Mouse (Mus musculus) embryo, embryonic 11 days (tissue): Measurements from ENCODE around the gene Bcl9.
A peak's percentile ranks its signal among the peaks of the same experiment; 100 is the strongest.

Experiments
- DNase-seq: peaks from one replicate; pipeline ENCODE4 v3.0.0-alpha.2; 2015

Bcl9 gene

GRCm38 (mm10) chr3:97230631-97231404, 66.9 kb downstream of the Bcl9 start:
- DNase-seq = no peak

GRCm38 (mm10) chr3:97228457-97228856, 69.3 kb downstream of the Bcl9 start:
- DNase-seq = no peak

DNA sequence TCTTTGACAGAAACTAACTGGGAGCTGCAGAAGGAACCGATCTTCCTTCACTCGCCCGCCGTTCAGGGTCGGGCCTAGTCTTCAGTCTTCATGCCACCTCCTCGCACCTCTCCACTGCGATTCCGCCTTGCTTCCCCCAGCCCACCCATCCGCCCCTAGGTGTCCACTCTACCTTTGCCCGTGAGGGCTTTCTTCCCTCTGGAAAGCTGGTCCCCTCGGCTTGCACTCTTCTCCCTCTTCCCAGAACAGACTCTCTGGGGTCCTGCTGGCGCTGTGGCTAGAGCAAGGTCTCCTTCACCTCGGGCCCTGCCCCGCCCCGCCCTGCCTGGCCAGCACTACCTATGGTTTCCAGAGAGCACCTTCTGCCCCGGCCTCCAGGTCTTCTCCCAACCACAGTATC, 69.7 kb downstream of the Bcl9 start:
- no peak for DNase-seq

- DNase-seq = peak; percentile 98
Measured at GRCm38 (mm10) chr3:97227259-97228005, 70.3 kb downstream of the Bcl9 start.

DNA sequence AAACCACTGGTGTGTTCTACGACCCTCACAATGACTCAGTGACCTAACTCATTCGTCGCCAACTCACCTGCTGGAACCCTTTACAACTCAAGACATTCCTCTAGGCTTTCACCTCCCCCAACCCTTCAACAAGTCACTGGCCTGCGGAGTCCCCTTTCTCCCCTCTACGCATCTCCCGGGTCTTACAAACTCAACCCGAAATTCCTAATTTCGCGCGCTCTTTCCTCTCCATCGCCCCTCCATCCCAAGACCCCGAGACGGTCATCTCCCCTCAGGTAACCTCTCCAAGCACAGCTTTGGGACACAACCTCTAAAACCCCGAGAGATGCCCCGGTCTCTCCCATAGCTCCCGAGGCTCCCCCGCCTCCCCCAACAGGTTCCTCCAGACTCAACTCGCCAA, 71.0 kb downstream of the Bcl9 start:
- no peak for DNase-seq

GRCm38 (mm10) chr3:97225231-97225630, 72.5 kb downstream of the Bcl9 start:
- no peak for DNase-seq

DNA sequence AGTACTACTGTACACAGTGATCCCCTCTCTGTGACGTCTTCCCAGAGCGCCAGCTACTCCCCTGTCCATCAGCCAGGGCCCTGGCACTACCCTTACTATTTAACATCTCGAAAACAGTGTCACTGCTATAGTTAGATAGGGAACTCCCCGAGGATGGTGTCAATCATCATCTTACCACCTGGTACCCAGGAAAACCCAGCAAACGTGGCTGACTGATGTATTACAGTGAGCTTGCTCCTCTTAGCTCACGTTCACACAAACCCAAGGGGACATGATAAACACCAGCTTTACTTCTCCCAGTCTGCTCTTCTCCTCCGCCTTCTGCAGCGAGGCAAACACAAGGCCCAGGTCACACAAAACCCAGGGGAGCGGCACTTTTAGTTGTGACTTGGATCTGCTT, 74.5 kb downstream of the Bcl9 start:
- DNase-seq = no peak

GRCm38 (mm10) chr3:97215526-97215925, 82.2 kb downstream of the Bcl9 start:
- no peak for DNase-seq

DNA sequence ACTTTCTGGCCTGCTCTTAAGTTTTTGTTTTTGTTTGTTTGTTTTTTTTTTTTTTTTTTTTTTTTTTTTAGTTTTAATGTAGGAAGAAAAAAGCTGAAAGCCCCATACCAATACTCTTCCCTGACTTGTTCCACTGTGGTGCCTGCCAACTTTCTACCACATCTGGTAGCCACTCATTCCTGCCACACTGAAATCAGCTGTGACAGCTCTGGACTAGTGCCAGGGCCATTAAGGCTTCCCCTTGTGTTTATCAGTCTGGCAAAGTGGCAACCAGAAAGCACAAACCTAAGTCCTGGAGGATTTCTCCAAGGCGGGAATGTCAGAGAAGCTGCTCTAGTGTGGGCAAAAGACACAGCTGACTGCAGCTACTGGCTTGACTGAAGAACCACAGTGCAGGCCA, 83.3 kb downstream of the Bcl9 start:
- DNase-seq = no peak

DNA sequence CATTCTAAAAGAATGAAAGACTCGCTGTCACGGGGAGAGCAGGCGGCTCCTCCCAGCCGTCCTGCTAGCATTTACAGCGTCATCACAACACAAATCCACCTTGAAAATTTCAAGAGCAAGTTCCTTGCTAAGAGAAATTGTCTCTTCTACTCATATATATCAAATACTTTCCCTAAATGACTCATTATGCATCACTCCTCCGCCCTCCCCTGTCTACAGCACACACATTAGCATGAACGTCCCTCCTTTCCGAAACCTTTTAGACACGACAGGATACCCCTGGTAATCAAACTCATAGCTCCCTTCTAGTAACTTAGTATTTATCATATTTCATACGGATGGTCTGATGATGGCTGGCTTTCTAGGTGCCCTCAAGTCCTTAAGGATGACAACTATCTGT, 83.8 kb downstream of the Bcl9 start:
- no peak for DNase-seq

GRCm38 (mm10) chr3:97211177-97211576, 86.5 kb downstream of the Bcl9 start:
- no peak for DNase-seq

GRCm38 (mm10) chr3:97209351-97209750, 88.4 kb downstream of the Bcl9 start:
- no peak for DNase-seq

DNA sequence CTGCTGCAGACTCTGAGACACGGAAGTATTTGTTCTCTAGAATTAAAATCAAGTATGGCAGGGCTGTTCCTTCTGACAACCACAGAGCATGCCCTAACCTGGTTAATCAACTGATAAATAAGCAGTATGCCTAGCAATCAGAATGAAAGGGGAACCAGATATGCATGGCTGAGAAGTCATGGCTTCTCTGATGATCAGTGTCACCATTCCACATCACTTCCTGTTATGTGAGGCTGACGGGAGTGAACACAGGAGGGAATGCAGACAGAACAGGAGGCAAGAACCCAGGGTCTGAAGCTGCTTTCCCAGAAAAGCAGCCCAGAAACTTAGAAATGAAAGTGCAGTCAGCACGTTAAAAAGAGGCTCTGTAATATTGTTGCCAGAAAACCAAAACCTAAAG, 91.2 kb downstream of the Bcl9 start:
- no peak for DNase-seq

DNA sequence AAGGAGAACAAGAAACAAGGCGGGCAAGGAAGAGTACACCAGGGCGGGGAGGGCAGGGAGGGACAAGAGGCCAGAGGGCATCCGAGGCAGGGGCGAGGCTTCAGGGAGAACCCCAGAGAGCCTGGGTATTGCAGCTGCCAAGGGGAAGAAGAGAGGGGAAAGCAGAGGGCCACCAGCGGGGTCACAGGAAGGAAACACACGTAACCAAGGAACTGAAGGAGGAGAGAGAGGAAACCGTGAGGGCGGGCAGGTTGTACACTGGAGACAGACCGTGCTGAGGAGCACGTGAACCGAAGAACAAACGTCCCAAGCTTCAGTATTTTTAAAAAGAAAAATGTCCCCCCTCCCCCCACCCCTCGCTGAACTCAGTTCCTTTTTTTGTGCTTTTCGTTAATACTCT, 93.8 kb downstream of the Bcl9 start:
- no peak for DNase-seq

DNA sequence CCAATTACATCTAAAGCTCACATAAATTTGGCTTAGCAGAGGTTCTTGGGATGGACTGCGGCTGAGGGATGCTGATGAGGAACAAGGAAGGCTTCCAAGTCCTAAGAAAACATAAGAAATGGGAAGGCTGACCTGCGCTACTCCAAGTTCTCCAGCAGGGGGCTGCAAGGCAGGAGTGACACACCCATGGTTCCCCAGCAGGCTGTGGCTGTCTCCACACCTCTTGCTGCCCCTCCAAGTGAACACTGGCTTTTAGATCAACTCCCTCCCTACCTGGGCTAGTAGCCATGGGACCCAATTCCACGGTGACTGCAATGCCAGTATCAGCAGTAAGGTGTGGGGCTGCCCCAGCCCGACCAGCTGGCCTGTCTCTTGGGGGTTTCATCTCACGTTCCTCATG, 95.8 kb downstream of the Bcl9 start:
- peak; percentile 82 for DNase-seq

- no peak for DNase-seq
Measured at GRCm38 (mm10) chr3:97199261-97199660, 98.5 kb downstream of the Bcl9 start.

DNA sequence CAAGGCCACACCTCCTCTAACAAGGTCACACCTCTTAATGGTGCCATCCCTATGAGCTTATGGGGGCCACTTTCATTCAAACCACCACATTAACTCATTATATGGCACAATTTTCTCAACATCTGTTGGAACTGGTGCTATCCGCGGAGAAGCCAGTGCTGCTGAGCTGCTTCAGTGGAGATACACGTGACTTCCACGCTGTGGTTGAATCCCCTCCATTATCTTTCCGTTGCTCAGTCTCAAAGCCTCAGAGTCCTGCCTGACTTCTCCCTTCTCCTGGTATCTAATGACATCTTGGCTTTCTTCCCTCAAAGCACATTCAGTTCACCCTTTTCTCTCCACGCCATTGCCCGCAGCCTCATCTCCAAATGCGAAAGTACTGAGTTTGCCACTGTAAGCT, 101.1 kb downstream of the Bcl9 start:
- DNase-seq = no peak

DNA sequence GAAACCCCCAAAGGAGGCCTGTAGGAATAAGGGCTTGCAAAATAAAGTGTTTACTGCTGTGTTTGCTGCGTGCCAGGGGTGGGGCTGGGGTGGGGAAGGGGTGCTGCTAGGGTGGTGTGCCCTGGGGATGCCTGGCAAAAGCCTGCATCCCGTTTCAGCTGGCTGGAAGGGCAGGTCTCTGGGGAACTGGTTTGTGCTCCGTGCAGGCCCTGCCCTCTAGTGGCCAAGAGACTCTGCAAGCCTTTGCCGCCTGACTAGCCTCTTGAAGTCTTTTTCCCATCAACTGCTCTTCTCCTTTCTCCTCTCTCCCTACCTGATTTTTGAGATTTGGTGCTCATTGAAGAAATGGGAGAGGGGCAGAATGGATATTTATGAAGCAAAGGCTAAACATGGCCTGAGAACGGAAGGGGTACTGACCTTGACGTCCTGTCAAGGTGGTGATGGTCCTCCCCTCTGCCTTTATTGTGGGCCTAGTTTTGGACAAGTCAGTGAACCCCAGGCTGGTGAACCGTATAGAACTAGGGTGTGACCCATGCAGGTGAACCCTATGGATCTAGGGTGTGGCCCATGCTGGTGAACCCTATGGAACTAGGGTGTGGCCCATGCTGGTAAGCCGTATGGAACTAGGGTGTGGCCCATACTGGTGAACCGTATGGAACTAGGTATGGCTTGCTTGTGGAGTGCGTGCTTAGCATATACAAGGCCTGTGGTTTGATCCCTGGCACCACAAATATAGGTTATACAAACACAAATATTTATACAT, 112.4 kb downstream of the Bcl9 start:
- peak; percentile 90 for DNase-seq

- peak; percentile 33 for DNase-seq
Measured at GRCm38 (mm10) chr3:97183810-97184209, 113.9 kb downstream of the Bcl9 start.

- DNase-seq = no peak
Measured at GRCm38 (mm10) chr3:97180527-97180926, 117.2 kb downstream of the Bcl9 start.

GRCm38 (mm10) chr3:97178885-97179284, 118.8 kb downstream of the Bcl9 start:
- no peak for DNase-seq

GRCm38 (mm10) chr3:97172632-97173031, 125.1 kb downstream of the Bcl9 start:
- DNase-seq = no peak

DNA sequence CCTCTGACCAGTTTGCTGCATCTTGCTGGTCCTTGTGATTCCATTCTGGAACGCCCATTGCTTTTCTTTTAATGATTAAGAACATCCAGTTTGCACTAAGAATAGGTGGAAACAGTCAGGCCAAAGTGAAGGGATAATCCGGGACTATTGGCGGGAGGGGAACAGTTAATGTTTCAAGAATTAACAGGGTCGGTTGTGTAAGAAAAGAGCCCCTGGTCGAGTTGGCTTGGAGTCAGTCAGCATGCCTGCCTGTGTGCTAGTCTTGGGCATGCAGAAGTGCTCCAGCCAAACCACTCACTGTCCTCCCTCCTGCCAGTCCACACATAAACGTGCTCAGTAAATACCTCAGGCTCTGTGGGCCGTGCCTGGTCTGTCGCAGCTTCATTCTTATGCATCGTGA, 125.5 kb downstream of the Bcl9 start:
- no peak for DNase-seq

DNA sequence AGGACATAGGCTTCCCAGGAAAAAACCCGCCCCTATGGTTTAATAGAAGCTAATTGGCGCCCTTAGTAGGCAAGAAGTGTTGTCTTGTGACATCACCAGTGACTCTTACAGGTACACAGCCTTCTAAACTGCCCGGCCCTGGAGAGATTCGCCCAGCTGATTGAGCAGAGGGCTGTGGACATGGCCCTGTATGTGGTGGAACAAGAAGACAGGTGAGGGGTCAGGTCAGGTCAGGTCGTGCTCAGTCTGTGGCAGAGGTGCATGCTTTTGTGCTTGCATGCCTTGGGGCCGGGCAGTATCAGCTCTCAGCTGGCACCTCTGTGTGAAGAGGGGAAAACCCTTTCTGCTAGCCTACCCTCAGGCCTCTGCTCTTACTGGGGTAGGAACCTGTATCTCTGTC, 126.2 kb downstream of the Bcl9 start:
- DNase-seq = no peak
